Mouse (Mus musculus): ENCODE results near the gene Prss35. TPM values are rescaled to one million over a fixed set of nuclear protein-coding genes. Genes with fewer than 3 reads are reported as not detected.

The Prss35 gene
- total RNA-seq, 2 experiments from 2014 or later, result 0.34 to 0.45 TPM

GRCm38 (mm10) chr9:86791927-86792326 lies 48.5 kb downstream of the Prss35 start:
- DNase-seq (ENCODE audit: low spot score), result no peak
- intact Hi-C loops (cut with DNase I), result no loop called here

- intact Hi-C loops (cut with DNase I), result no loop called here
- DNase-seq (ENCODE audit: low spot score), result no peak
These were observed 51.8 kb downstream of the Prss35 start for GRCm38 (mm10) chr9:86795236-86795635.

GRCm38 (mm10) chr9:86797553-86797952 lies 54.1 kb downstream of the Prss35 start:
- intact Hi-C loops (cut with DNase I), result no loop called here
- no peak for DNase-seq (ENCODE audit: low spot score)

- intact Hi-C loops (cut with DNase I), result no loop called here
- DNase-seq (ENCODE audit: low spot score), result no peak
These were observed 54.7 kb downstream of the Prss35 start for GRCm38 (mm10) chr9:86798129-86798528.

GRCm38 (mm10) chr9:86798686-86799085 lies 55.2 kb downstream of the Prss35 start:
- no peak for DNase-seq (ENCODE audit: low spot score)
- intact Hi-C loops (cut with DNase I), result no loop called here

- intact Hi-C loops (cut with DNase I), result no loop called here
- DNase-seq (ENCODE audit: low spot score), result no peak
These were observed 55.6 kb downstream of the Prss35 start for GRCm38 (mm10) chr9:86799099-86799498.

- no peak for DNase-seq (ENCODE audit: low spot score)
- intact Hi-C loops (cut with DNase I), result loop anchor here (2.0 kb wide), 1 partner anchor 208 kb away; no protein-coding TSS in a partner anchor
These were observed 57.2 kb downstream of the Prss35 start for GRCm38 (mm10) chr9:86800600-86801163.

Other genes with a start within 250 kb of the Prss35 start
- gene Pgm3, start 171.8 kb upstream of the Prss35 start, total RNA-seq (2021), result 1 to 10 TPM; 7.0 to 7.5 TPM
- under 1 TPM; 0.39 to 0.59 TPM for gene Rwdd2a, start 171.7 kb upstream of the Prss35 start, total RNA-seq (2021)
- 10 to 100 TPM; 86.7 to 92.3 TPM for gene Me1, start 47.7 kb upstream of the Prss35 start, total RNA-seq (2021)
- 10 to 100 TPM in 1 of 2 experiments, 1 to 10 TPM in 1; 9.8 to 10.4 TPM for gene Snap91, start 137.0 kb downstream of the Prss35 start, total RNA-seq (2021)

Measured in heart, postnatal 25 days (tissue).